Mouse (Mus musculus): ENCODE measurements around the gene Frmd4b. TPM values are rescaled to one million over a fixed set of nuclear protein-coding genes. Genes with fewer than 3 reads are reported as not detected.

Gene Frmd4b
- polyA plus RNA-seq, 1 experiment from 2014 or later: 7.7 TPM

GRCm38 (mm10) chr6:97457954-97458353 is 159.4 kb downstream of the Frmd4b start:
- no peaks in the 10 kb centered on the region for H3K36me3 ChIP-seq
- H3K9me3 ChIP-seq (replicated peaks): no peaks in the 10 kb centered on the region
- no peaks in the 10 kb centered on the region for H3K4me1 ChIP-seq
- H3K4me2 ChIP-seq: no peak overlapping the region
- no peak; the same call in 1 of the 2 replicates for ATAC-seq
- H3K27ac ChIP-seq: no peak overlapping the region
- H3K4me3 ChIP-seq: no peak overlapping the region; the same call in 1 of the 2 replicates
- WGBS (ENCODE audit: insufficient replicate concordance): 6% methylated on average over 3 of the region's 3 CpGs
- no peak overlapping the region for H3K9ac ChIP-seq
- H3K27me3 ChIP-seq (replicated peaks): 0 out of 2 replicates have a peak, but pooled peaks cover 4% of the 10 kb centered on the region

DNA sequence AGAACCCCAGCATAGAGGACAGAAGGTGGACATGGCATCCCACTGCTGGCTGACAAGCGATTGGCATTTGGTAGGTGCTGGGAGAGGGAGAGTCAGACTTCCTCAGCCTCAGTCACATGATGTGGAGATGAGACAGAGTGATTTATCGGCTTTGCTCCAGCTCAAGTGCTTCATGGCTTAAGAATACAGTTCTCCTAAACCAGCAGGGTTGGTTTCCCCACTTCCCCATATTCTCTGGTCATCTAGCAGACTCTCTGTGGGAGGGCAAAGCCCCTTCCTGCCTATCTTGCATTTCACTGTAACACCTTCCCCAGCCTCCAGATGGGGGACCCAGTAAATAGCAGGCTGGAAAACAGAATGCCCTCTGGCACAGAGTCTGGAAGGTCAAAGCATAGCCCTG is 160.1 kb downstream of the Frmd4b start:
- Histone ChIP-seq H3K4me1 (no peaks in the 10 kb centered on the region), H3K9me3 (replicated peaks) (no peaks in the 10 kb centered on the region), H3K4me3 (no peak overlapping the region), H3K27me3 (replicated peaks) (0 out of 2 replicates have a peak, but pooled peaks cover 4% of the 10 kb centered on the region), H3K27ac (no peak overlapping the region), H3K36me3 (no peaks in the 10 kb centered on the region), H3K9ac (no peak overlapping the region), H3K4me2 (peak overlapping the region; percentile 25)
- ATAC-seq: no peak
- WGBS (ENCODE audit: insufficient replicate concordance): 7% methylated on average over 2 of the region's 2 CpGs

DNA sequence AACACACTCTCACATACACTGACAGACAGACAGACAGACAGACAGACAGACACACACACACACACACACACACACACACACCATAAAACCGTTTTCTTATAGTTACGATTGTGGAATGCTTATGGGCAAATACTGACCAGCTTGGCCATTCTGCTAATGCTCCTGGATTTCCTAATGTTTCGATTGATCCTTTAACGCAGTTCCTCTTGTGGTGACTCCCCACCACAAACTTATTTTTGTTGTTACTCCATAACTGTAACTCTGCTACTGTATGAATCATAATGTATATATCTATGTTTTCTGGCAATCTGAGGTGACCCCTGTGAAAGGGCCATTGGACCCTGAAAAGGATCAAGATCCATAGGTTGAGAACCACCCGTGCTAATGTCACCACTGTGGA is 165.1 kb downstream of the Frmd4b start:
- Histone ChIP-seq H3K4me3 (no peak overlapping the region), H3K27me3 (replicated peaks) (0 out of 2 replicates have a peak, but pooled peaks cover 3% of the 10 kb centered on the region), H3K4me2 (no peak overlapping the region), H3K9me3 (replicated peaks) (no peaks in the 10 kb centered on the region), H3K36me3 (no peaks in the 10 kb centered on the region), H3K4me1 (no peaks in the 10 kb centered on the region), H3K27ac (no peak overlapping the region), H3K9ac (no peak overlapping the region)
- 60% methylated on average over 5 of the region's 5 CpGs for WGBS (ENCODE audit: insufficient replicate concordance)
- ATAC-seq: no peak

- no peak overlapping the region for H3K4me3 ChIP-seq
- no peak for ATAC-seq
- H3K27ac ChIP-seq: no peak overlapping the region
- no peaks in the 10 kb centered on the region for H3K27me3 ChIP-seq (replicated peaks)
- H3K9me3 ChIP-seq (replicated peaks): no peaks in the 10 kb centered on the region
- no peak overlapping the region for H3K4me2 ChIP-seq
- H3K36me3 ChIP-seq: no peaks in the 10 kb centered on the region
- no peaks in the 10 kb centered on the region for H3K4me1 ChIP-seq
- 65% methylated on average over 2 of the region's 2 CpGs for WGBS (ENCODE audit: insufficient replicate concordance)
- no peak overlapping the region for H3K9ac ChIP-seq
Observed at GRCm38 (mm10) chr6:97449806-97450205, 167.5 kb downstream of the Frmd4b start.

DNA sequence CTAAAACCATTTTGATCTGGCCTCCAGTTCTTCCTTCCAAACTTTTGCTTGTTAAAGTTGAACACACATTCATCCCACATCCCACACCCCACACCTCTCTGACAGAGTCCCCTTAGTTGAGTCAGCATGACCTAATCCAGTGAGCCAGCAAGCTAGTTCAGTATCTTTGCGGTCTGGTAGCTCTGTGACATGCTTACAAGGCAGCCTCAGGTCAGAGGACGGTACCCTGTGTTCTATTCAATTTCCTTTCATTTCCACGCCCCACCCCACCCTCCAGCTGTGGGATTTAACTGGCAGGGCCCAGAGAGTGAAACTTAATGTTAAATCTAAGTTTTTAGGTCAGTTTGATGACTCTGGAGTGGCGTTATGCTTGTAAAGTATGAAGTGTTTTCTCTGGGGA is 170.3 kb downstream of the Frmd4b start:
- no peaks in the 10 kb centered on the region for H3K27me3 ChIP-seq (replicated peaks)

DNA sequence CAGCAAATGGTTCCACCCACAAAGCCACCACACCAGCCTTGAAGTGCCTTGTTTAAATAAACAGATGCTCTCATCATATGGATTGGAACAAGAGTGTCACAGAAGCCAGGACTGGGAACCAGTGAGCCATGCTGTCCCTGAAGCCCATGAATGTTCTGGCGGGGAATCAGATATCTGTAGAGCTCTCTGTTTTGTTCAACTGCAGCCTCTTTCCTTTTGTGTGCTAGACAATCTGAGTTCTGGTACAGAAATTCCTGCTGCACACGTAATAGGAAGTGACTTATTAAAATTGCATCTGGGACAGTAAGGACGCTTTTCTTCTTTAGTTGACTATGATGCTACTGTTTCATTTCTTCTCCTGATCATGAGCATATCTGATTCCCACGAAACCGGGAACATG is 173.2 kb downstream of the Frmd4b start:
- WGBS (ENCODE audit: insufficient replicate concordance): 56% methylated on average over 5 of the region's 5 CpGs
- H3K4me2 ChIP-seq: no peak overlapping the region
- H3K27ac ChIP-seq: no peak overlapping the region
- no peaks in the 10 kb centered on the region for H3K9me3 ChIP-seq (replicated peaks)
- H3K27me3 ChIP-seq (replicated peaks): no peaks in the 10 kb centered on the region
- no peak overlapping the region for H3K4me3 ChIP-seq
- no peak overlapping the region for H3K9ac ChIP-seq
- H3K4me1 ChIP-seq: peaks cover 13% of the 10 kb centered on the region
- no peak for ATAC-seq
- H3K36me3 ChIP-seq: no peaks in the 10 kb centered on the region

More for the DNA sequence above, 170.3 kb downstream of the Frmd4b start:
- ATAC-seq: no peak
- Histone ChIP-seq H3K9ac (no peak overlapping the region), H3K36me3 (no peaks in the 10 kb centered on the region), H3K27ac (no peak overlapping the region), H3K9me3 (replicated peaks) (no peaks in the 10 kb centered on the region), H3K4me2 (no peak overlapping the region), H3K4me3 (no peak overlapping the region), H3K4me1 (no peaks in the 10 kb centered on the region)
- 48% methylated on average over 4 of the region's 4 CpGs for WGBS (ENCODE audit: insufficient replicate concordance)

DNA sequence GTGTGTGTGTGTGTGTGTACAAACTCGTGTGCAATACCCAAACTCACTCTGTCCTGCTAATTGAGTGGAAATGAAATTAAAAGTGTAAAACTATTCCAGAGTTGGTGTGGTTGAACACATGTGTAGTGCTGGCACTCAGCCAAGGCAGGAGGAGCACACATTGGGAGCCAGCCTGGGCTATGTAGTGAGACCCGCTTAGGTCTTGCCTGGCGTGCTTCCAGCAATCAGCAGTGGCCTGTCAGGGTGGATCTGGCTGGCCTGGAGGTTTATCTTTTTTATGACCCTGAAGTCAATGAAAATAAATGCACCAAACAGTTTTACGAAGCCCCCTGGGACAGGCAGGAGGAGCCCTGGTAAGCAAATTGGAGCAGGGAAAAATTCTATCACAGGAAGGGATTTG is 173.8 kb downstream of the Frmd4b start:
- Histone ChIP-seq H3K36me3 (no peaks in the 10 kb centered on the region), H3K9ac (no peak overlapping the region), H3K4me2 (no peak overlapping the region), H3K4me1 (peaks cover 14% of the 10 kb centered on the region), H3K27me3 (replicated peaks) (no peaks in the 10 kb centered on the region), H3K27ac (no peak overlapping the region), H3K4me3 (no peak overlapping the region), H3K9me3 (replicated peaks) (no peaks in the 10 kb centered on the region)
- ATAC-seq: no peak
- 60% methylated on average over 4 of the region's 4 CpGs for WGBS (ENCODE audit: insufficient replicate concordance)

GRCm38 (mm10) chr6:97441357-97441756 is 176.0 kb downstream of the Frmd4b start:
- 53% methylated on average over 7 of the region's 7 CpGs for WGBS (ENCODE audit: insufficient replicate concordance)
- ATAC-seq: no peak
- no peak overlapping the region for H3K4me2 ChIP-seq
- H3K9ac ChIP-seq: no peak overlapping the region
- H3K9me3 ChIP-seq (replicated peaks): no peaks in the 10 kb centered on the region
- H3K27me3 ChIP-seq (replicated peaks): no peaks in the 10 kb centered on the region
- H3K27ac ChIP-seq: no peak overlapping the region
- peaks cover 14% of the 10 kb centered on the region for H3K4me1 ChIP-seq
- no peaks in the 10 kb centered on the region for H3K36me3 ChIP-seq
- no peak overlapping the region for H3K4me3 ChIP-seq

- peak overlapping the region; percentile 16; the same call in 1 of the 2 replicates for H3K4me2 ChIP-seq
- no peak for ATAC-seq
- H3K4me3 ChIP-seq: no peak overlapping the region
- 24% methylated on average over 16 of the region's 16 CpGs for WGBS (ENCODE audit: insufficient replicate concordance)
- no peaks in the 10 kb centered on the region for H3K36me3 ChIP-seq
- H3K9me3 ChIP-seq (replicated peaks): no peaks in the 10 kb centered on the region
- H3K9ac ChIP-seq: no peak overlapping the region
- H3K27ac ChIP-seq: peak overlapping the region; percentile 48; the same call in 1 of the 2 replicates
- peaks cover 14% of the 10 kb centered on the region for H3K4me1 ChIP-seq
- no peaks in the 10 kb centered on the region for H3K27me3 ChIP-seq (replicated peaks)
Observed at GRCm38 (mm10) chr6:97438918-97439645, 178.3 kb downstream of the Frmd4b start.

DNA sequence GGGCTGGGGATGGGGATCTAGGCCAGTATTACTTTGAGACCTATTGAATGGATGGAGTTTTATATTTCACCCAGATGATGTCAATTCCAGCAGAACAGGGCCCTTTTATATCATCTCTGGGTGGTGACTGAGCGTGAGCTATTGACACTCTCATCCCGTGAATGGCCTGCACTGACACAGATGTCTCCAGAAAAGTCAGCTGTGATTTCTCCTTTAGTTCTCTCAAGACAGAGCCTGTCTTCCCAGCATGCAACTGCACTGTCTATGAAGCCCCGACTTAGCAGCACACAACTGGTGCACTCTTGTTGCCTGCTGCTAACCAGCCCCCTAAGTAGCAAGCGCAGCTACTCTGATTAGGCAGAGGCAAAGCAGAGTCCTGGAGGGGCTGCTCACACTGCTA is 182.6 kb downstream of the Frmd4b start:
- no peak overlapping the region for H3K27ac ChIP-seq
- H3K4me2 ChIP-seq: no peak overlapping the region
- no peak for ATAC-seq
- whole genome bisulfite sequencing (ENCODE audit: insufficient replicate concordance): 68% methylated on average over 4 of the region's 4 CpGs
- H3K4me1 ChIP-seq: peaks cover 23% of the 10 kb centered on the region
- no peak overlapping the region for H3K9ac ChIP-seq
- H3K36me3 ChIP-seq: no peaks in the 10 kb centered on the region
- no peaks in the 10 kb centered on the region for H3K9me3 ChIP-seq (replicated peaks)
- no peaks in the 10 kb centered on the region for H3K27me3 ChIP-seq (replicated peaks)
- no peak overlapping the region for H3K4me3 ChIP-seq

DNA sequence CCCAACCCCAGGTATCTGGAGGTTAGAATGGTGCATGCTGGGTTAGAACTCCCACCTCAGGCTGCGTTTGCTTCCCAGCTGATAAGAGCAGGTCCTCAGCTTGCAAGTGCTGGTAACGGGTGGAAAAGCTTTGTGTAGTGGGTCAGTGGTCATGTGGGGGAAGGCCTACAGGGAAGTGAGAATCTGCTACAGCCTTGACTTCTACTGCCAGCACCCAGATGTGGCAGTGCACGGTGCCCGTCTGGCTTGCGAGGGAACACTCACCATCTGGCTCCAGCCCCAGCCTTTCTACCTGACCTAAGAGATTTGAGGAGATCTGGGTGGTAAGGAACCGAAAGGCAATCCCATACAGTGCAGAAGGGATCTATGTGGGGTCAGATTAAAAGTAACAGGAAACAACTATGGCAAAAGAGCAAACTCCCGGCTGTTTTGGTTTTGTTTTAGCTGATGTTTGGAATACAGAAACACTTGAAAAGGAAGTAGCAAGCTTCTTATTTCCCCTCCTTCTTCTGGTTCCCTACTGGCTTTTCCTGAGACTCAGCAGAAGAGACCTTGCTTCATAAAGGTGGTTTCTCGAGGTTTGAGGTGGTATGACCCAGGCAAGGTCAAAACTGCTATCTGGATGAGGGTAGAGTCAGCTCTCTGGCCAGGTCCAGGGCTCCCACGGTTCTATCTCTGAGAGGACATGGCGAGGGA is 185.9 kb downstream of the Frmd4b start:
- Histone ChIP-seq H3K27ac (no peak overlapping the region), H3K9ac (no peak overlapping the region)

DNA sequence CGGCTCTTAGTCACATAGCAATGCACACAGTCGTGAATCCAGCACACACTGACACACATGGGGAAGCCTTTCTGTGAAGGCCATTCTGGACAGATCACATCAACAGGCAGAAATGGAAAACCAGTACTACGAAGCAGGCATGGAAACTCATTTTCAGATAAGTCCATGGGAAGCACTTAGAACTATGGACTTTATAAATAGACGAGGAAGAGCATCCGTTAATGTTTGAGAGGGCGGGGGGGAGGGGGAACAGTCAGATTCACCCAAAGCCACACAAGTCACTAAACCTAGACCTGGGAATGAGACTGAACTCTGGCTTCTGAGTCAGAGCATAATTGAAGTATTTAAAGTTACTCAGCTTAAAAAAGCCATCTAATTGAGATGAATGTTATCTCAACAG is 186.8 kb downstream of the Frmd4b start:
- 32% methylated on average over 6 of the region's 6 CpGs for WGBS (ENCODE audit: insufficient replicate concordance)
- no peak overlapping the region; the same call in 1 of the 2 replicates for H3K27ac ChIP-seq
- peaks cover 24% of the 10 kb centered on the region for H3K4me1 ChIP-seq
- H3K9ac ChIP-seq: no peak overlapping the region
- no peak overlapping the region for H3K4me2 ChIP-seq
- no peak overlapping the region for H3K4me3 ChIP-seq
- H3K36me3 ChIP-seq: no peaks in the 10 kb centered on the region
- H3K9me3 ChIP-seq (replicated peaks): no peaks in the 10 kb centered on the region
- no peaks in the 10 kb centered on the region for H3K27me3 ChIP-seq (replicated peaks)
- ATAC-seq: no peak

More for the DNA sequence above, 185.9 kb downstream of the Frmd4b start:
- Histone ChIP-seq H3K9me3 (replicated peaks) (no peaks in the 10 kb centered on the region), H3K4me1 (peaks cover 24% of the 10 kb centered on the region), H3K4me2 (no peak overlapping the region), H3K4me3 (no peak overlapping the region), H3K36me3 (no peaks in the 10 kb centered on the region), H3K27me3 (replicated peaks) (no peaks in the 10 kb centered on the region)
- ATAC-seq: no peak
- WGBS (ENCODE audit: insufficient replicate concordance): 45% methylated on average over 10 of the region's 10 CpGs

All from liver, embryonic 12.5 days (tissue).